Mouse (Mus musculus) stomach, postnatal 0 days (tissue): ENCODE results near the gene Serpina7. TPM values are rescaled to one million over a fixed set of nuclear protein-coding genes. Genes with fewer than 3 reads are reported as not detected.

Source experiments
- ATAC-seq: fragments of 200-750 bp; cut with Nextera tagmentation; 2 replicates; pipeline ENCODE4 v1.8.0; 2017; ENCODE audit not compliant: low FRiP score, low TSS enrichment
- DNase-seq: peaks from one replicate; pipeline ENCODE4 v3.0.0-alpha.2; 2016; ENCODE audit warnings: low spot score
- H3K27ac ChIP-seq: fragments of 300-500 bp; sonication (generic); replicated peaks from 2 replicates; pipeline ENCODE4 v1.5.1; 2014; ENCODE audit warnings: mild to moderate bottlenecking, control low read depth
- H3K27me3 ChIP-seq: fragments of 300-500 bp; sonication (generic); 2 replicates; pipeline ENCODE4 v1.6.1; 2014; ENCODE audit warnings: low read length; ENCODE audit not compliant: control insufficient read depth, insufficient read depth
- H3K36me3 ChIP-seq: fragments of 300-500 bp; sonication (generic); 2 replicates; pipeline ENCODE4 v1.6.1; 2014; ENCODE audit warnings: low read length, mixed read lengths; ENCODE audit not compliant: control insufficient read depth, insufficient read depth
- H3K4me1 ChIP-seq: fragments of 300-500 bp; sonication (generic); replicated peaks from 2 replicates; pipeline ENCODE4 v1.6.1; 2014; ENCODE audit warnings: antibody characterized with exemption; ENCODE audit not compliant: control insufficient read depth, insufficient read depth
- H3K4me2 ChIP-seq: fragments of 300-500 bp; sonication (generic); replicated peaks from 2 replicates; pipeline ENCODE4 v1.6.1; 2014; ENCODE audit warnings: low read depth, mild to moderate bottlenecking, control low read depth, moderate library complexity
- H3K4me3 ChIP-seq: fragments of 300-500 bp; sonication (generic); 2 replicates; pipeline ENCODE4 v1.5.1; 2014; ENCODE audit warnings: low read depth, low read length, control low read depth
- H3K9ac ChIP-seq: fragments of 300-500 bp; sonication (generic); 2 replicates; pipeline ENCODE4 v1.6.1; 2014; ENCODE audit warnings: mild to moderate bottlenecking, low read length, control low read depth, mixed read lengths
- H3K9me3 ChIP-seq: fragments of 300-500 bp; sonication (generic); 2 replicates; pipeline ENCODE4 v1.6.1; 2016; ENCODE audit warnings: low read length; ENCODE audit not compliant: control insufficient read depth
- CTCF ChIP-seq: IDR thresholded peaks from 2 replicates; pipeline ENCODE4 v1.5.1; 2016; ENCODE audit warnings: antibody characterized with exemption, low read depth, mild to moderate bottlenecking, moderate library complexity
- EP300 ChIP-seq: optimal IDR thresholded peaks from 2 replicates; pipeline ENCODE3; 2016; ENCODE audit warnings: antibody characterized with exemption
- WGBS: fragments of 180-500 bp; shearing (Covaris S2); extraction: QIAGEN DNeasy Blood & Tissue Kit; methylation state at CpG from one replicate; pipeline ENCODE4 v1.1.7; 2014; 5-methylcytosine and 5-hydroxymethylcytosine counted together
- polyA plus RNA-seq: library from polyadenylated mRNA; unstranded; fragments of >200 nt; fragmentation: Nextera tagmentation; extraction: Ambion mirVana; gene quantifications from 2 replicates; pipeline ENCODE4 v1.2.1, GENCODE M21; 2015

The Serpina7 gene
- polyA plus RNA-seq, 1 experiment from 2014 or later = 0.30 TPM

DNA sequence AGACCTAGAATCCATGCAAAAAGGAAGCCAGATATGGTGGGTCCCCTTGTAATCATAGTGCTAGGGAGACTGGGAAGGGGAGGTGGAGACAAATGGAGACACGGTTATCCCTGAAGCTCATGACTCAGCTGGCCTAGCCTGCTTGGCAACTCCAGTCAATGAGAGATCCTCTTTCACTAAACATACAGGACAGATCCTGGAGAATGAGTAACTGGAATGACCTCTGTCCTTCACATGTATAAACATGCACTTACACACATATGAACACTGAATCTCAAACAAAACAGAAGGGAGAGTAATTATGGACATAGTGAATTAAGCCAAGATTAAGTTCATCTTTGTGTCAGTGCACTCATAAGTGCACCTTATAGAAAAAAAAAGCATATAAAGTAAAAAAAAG, 31.9 kb downstream of the Serpina7 start:
- no peak overlapping the region for H3K4me2 ChIP-seq
- no peaks in the 10 kb centered on the region for H3K27me3 ChIP-seq
- H3K9ac ChIP-seq = no peak overlapping the region
- DNase-seq (no peak), ATAC-seq (no peak)
- no peak overlapping the region for H3K27ac ChIP-seq
- H3K4me1 ChIP-seq = no peaks in the 10 kb centered on the region
- TF ChIP-seq CTCF (no peak), EP300 (no peak)
- 30% methylated on average over 1 of the region's 1 CpGs for WGBS
- H3K9me3 ChIP-seq = no peaks in the 10 kb centered on the region
- H3K4me3 ChIP-seq = no peak overlapping the region
- H3K36me3 ChIP-seq = no peaks in the 10 kb centered on the region

DNA sequence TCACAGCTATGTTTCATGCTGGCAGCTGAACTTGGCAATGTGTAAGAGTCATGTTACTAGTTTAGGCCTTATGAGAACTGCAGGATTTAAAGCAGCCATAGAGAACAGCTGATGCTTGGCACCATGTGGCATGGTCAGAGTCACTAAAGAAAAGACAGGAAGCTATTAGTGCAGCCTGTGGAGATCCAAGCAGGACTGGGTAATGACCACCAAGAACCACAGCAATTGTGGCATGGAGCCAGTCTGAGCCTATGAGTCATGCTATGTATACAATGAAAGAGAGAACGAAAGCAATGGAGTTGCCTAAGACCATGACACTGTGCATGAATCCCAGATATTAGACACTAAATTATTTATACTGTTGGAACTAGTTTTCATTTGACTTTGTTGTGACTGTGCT, 33.1 kb downstream of the Serpina7 start:
- WGBS = 15% methylated on average over 1 of the region's 1 CpGs
- no peak overlapping the region for H3K9ac ChIP-seq
- TF ChIP-seq CTCF (no peak), EP300 (no peak)
- H3K4me1 ChIP-seq = no peaks in the 10 kb centered on the region
- no peaks in the 10 kb centered on the region for H3K27me3 ChIP-seq
- no peak overlapping the region for H3K4me2 ChIP-seq
- ATAC-seq (peak; percentile 80), DNase-seq (peak; percentile 54)
- H3K9me3 ChIP-seq = no peaks in the 10 kb centered on the region
- no peak overlapping the region for H3K27ac ChIP-seq
- H3K4me3 ChIP-seq = no peak overlapping the region
- no peaks in the 10 kb centered on the region for H3K36me3 ChIP-seq

DNA sequence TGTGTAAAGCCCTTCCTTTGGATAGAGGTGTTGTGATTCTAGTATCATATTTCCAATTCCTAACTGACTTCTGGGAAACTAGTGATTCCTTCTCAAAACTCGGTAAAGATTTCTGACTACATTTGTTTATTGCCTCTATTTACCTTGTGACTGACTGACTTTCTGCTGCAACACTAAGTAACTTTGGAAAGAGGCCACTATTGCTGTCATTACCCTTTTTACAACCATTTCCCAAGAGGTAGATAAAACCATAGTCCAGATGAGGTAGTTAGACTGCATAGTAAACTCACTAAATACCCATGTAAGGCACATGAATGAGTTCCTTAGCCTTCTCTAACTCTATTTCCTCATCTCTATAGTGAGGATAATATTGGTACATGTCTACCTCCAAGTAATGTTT, 43.9 kb downstream of the Serpina7 start:
- no peaks in the 10 kb centered on the region for H3K27me3 ChIP-seq
- DNase-seq (no peak), ATAC-seq (no peak)
- H3K27ac ChIP-seq = no peak overlapping the region
- no peak overlapping the region for H3K4me2 ChIP-seq
- H3K9me3 ChIP-seq = no peaks in the 10 kb centered on the region
- H3K36me3 ChIP-seq = no peaks in the 10 kb centered on the region
- no peak overlapping the region for H3K4me3 ChIP-seq
- no peak overlapping the region for H3K9ac ChIP-seq
- whole genome bisulfite sequencing = 78% methylated on average over 1 of the region's 1 CpGs
- TF ChIP-seq EP300 (no peak), CTCF (no peak)
- H3K4me1 ChIP-seq = no peaks in the 10 kb centered on the region

DNA sequence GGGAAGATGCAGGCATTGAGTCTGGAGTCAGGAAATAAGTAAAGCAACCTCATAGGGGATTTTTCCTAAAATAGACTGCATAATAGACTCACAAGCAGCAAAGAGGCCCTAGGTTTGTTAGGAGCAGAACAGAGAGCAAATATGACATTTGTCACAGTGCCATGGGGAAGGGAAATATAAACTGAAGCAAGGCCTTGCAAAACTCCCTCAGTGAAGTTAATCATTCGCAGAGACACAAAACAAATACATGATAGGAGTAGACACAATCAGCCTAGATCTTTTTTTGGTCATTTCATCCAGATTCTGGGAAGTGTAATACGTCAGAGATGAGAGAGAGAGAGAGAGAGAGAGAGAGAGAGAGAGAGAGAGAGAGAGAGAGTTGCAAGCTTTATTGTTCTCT, 45.7 kb downstream of the Serpina7 start:
- H3K4me2 ChIP-seq = no peak overlapping the region
- WGBS = 18% methylated on average over 2 of the region's 2 CpGs
- no peaks in the 10 kb centered on the region for H3K9me3 ChIP-seq
- no peaks in the 10 kb centered on the region for H3K4me1 ChIP-seq
- no peak for DNase-seq
- no peak overlapping the region for H3K27ac ChIP-seq
- ATAC-seq = no peak
- H3K4me3 ChIP-seq = no peak overlapping the region
- TF ChIP-seq CTCF = no peak
- no peak for TF ChIP-seq EP300
- H3K9ac ChIP-seq = no peak overlapping the region
- H3K36me3 ChIP-seq = no peaks in the 10 kb centered on the region
- no peaks in the 10 kb centered on the region for H3K27me3 ChIP-seq

DNA sequence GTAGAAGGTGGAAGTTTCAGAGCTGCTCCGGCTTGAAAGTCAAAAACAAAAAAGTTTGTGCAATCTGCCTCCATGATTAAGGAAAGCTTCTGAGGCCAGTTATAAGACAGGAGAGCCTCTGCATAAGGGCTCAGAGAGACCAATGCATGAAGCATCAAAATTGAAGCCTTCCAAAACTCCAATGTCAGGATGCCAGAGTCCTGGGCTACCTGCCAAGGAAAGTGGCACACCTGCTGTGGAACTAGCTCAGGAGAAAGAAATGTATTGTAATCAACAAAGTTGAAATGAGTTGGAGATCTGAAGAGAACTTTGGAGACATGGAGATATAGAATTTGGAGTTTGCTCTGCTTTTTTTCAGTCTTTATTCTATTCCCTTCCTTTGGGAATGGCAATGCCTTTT, 47.4 kb downstream of the Serpina7 start:
- no peak overlapping the region for H3K4me2 ChIP-seq
- no peaks in the 10 kb centered on the region for H3K9me3 ChIP-seq
- ATAC-seq = no peak
- 78% methylated on average over 1 of the region's 1 CpGs for WGBS
- DNase-seq = no peak
- no peaks in the 10 kb centered on the region for H3K4me1 ChIP-seq
- TF ChIP-seq CTCF = no peak
- no peak for TF ChIP-seq EP300
- H3K27ac ChIP-seq = no peak overlapping the region
- no peaks in the 10 kb centered on the region for H3K36me3 ChIP-seq
- H3K27me3 ChIP-seq = no peaks in the 10 kb centered on the region
- no peak overlapping the region for H3K4me3 ChIP-seq
- no peak overlapping the region for H3K9ac ChIP-seq

Other genes with a start within 250 kb of the Serpina7 start
- gene Nrk, start 170.8 kb downstream of the Serpina7 start, polyA plus RNA-seq = 7.5 and 10.8 TPM in 2 replicates
- gene 4930513O06Rik, start 1.0 kb upstream of the Serpina7 start, polyA plus RNA-seq = not detected in 2 replicates
- not detected in 2 replicates for gene 4933428M09Rik, start 94.0 kb upstream of the Serpina7 start, polyA plus RNA-seq
- gene Mum1l1, start 124.8 kb upstream of the Serpina7 start, polyA plus RNA-seq = 5.6 and 8.2 TPM in 2 replicates
- not detected in 2 replicates for gene Trap1a, start 248.4 kb upstream of the Serpina7 start, polyA plus RNA-seq